Mouse (Mus musculus) heart, adult 9 months (tissue): ENCODE measurements around the gene Golt1b.

Experiments
- DNase-seq, 2 experiments: peaks; one replicate each; pipeline ENCODE4 v3.0.0; 2022; ENCODE audit warnings: low spot score in 2 of 2

Golt1b gene

GRCm38 (mm10) chr6:142384521-142384920, 2.5 kb upstream of the Golt1b start:
- DNase-seq, result no peak

DNA sequence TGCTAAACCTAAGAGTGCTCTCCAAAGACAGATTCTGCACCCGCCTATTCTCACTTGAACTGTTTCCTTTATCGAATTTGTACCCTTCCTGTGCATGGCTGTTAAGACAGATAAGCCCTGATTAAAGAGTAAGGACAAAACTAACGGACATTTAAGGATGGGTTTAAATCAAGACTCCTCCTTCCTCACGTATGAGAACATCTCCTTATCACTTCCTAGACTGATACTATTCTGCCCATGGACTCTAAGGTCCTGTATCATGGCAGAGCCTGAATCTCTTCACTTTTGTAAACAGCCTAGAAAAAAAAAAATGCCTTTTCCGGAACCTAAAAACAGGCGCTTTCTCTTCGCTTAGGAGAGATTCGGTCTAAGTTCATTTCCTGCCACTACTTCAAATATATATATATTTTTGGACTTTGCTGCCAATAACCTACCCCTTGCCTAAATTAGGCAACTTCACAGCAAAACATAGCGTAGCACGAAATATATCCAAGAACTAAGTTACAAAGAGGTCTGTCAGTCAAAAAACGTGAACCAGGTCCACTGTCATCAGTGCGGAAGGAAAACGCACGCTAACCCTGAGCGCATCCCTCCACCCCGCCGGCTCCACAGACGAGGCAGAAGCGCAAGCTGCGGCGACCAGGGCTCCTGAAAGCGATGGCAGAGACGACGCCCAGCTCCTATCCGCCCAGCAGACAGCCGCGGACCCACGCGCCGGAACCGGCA, 573 bp upstream of the Golt1b start:
- DNase-seq, result no peak

DNA sequence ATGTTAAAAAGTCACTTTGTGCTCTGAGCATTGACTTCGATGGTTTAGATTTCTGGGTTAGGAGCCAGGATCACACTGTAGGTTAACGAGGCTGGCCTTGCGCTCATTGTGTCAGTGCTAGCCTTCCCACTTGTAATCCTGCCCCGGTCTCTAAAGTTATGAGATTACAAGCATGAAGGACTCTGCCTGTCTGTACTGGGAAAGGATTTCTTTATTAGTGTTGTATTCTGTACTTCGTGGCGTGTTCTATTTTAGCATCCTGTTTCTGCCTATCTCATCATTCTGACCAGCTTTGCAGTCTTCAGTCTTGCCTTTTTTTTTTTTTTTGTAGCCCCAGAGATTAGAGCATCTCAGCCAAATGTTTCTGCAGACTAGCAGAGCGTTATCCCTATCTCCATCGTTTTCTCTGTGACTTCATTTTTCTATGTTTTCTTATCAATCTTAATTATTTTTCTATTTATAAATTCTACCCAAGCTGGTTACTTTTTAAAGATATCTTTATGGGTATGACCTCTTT, 792 bp downstream of the Golt1b start:
- no peak for DNase-seq

- DNase-seq, result no peak
Observed at GRCm38 (mm10) chr6:142389101-142389500, 2.1 kb downstream of the Golt1b start.

- no peak for DNase-seq
Observed at GRCm38 (mm10) chr6:142392312-142392711, 5.3 kb downstream of the Golt1b start.

- DNase-seq, result no peak
Observed at GRCm38 (mm10) chr6:142394669-142395068, 7.6 kb downstream of the Golt1b start.

- DNase-seq, result no peak
Observed at GRCm38 (mm10) chr6:142395756-142396155, 8.7 kb downstream of the Golt1b start.

DNA sequence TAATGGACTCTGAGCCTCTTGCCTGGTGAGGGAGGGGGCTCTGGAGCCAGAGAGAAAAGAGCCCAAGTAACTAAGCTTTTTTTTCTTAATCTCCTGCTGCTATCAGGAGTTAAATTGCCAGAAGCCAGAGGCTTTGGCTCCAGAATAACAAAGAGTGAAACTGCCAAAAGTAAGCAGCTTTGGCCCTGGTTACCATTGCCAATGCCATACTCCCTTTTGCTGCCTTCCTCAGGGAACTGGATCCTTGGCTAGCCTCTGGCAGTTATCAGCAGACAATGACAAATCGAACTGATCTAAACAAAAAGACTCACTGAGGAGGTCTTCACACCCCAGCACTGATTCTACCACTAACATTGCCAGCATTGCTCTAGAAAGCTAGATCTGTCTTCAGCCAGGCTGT, 24.1 kb downstream of the Golt1b start:
- DNase-seq, result no peak

DNA sequence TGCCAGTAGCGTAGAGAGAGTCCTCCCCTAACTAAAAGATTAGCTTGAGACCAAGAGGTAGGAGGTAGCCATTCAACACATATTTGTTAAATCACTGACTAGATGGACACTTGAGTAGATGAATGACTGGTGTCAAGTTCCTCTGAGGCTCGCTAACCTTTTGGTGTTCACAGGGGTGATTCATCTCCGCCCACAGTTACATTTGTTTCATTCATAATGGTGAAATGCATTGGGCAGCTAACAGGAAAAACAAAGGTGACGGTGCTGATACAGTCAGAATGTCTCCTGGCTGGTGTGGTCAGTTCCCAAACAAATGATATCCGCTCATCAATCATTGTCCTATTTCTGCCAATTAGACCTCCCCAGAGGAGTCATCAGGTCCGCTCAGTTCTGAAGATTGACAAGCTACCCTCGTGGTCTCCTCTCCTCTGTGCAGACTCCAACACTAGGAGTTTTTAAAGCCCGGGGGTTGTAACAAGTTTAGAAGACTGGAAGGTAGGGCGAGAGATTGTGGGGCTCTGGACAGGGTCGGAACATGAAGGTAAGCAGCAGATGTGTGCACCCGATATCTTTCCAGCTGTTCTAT, 26.0 kb downstream of the Golt1b start, which contains the start of gene Spx:
Spx (plus strand) TSS at position 536 of the 586 bp plus-strand sequence.
- no peak for DNase-seq

- DNase-seq, result no peak
Observed at GRCm38 (mm10) chr6:142413845-142414244, 26.8 kb downstream of the Golt1b start.

GRCm38 (mm10) chr6:142414597-142414996, 27.6 kb downstream of the Golt1b start:
- no peak for DNase-seq

DNA sequence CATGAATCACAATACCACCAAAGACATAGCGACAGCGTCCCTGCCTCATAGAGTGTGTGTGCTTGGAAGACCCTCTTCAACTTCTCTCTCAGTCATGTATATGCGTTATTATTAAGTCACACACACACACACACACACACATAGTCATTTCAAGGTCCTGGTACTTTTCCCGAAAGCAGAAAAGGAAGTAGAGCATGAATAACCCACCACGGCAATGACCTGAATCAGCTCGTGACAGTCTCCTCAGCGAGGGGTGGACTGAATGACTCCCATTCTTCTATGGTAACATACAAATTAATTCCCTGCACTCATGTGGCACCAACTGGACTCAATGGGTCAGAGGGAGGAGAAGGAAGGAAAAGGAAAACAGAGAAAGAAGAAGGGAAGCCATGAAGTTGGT, 38.0 kb downstream of the Golt1b start:
- DNase-seq, result no peak

DNA sequence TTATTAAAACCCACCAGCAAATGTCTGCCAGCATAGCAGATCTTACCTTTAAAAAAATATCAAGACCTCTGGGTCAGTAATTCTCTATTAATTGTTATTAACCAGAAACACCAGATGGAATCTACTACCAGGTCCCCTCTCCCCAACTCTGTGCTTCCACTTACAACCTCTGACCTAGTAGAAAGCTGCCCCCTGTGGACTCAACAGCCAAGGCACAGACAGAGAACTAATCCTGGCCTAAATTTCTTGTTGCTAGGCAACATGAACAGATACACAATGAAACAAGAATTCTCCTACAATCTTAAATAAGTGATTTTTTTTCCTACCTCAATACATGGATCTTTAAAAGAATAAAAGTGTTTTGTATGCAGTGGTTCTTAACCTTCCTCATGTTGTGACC, 42.1 kb downstream of the Golt1b start:
- DNase-seq, result no peak

- DNase-seq, result peak; percentile 6 to 8
Observed at GRCm38 (mm10) chr6:142451381-142451780, 64.4 kb downstream of the Golt1b start.

DNA sequence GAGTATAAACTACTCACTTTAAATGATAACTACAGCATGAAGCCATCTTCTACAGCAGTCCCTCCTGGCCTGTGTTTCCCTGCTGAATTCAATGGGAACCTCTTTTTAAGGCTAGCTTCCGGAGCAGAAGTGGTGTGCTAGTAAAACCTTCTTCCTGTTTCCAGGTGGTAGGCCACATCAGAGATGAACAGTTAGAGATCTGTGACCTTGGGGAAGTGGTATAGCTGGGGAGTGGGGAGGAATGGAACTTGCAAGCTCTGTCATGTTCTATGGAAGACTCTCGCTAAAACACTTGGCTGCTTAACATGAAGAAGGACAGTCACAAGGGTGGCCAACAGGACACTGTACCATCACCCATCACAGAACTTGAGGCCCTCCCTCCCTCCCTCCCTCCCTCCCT, 66.3 kb downstream of the Golt1b start:
- no peak for DNase-seq
